Mouse (Mus musculus): ENCODE data around the gene Hba-a2. TPM values are rescaled to one million over a fixed set of nuclear protein-coding genes. Genes with fewer than 3 reads are reported as not detected.
"Not testable (repeated sequence)": the region's sequence is repeated elsewhere in the genome, so short reads cannot be mapped to it uniquely, and the experiment has no call there.

Hba-a2 gene
- polyA plus RNA-seq, 1 experiment = 2,488 TPM

DNA sequence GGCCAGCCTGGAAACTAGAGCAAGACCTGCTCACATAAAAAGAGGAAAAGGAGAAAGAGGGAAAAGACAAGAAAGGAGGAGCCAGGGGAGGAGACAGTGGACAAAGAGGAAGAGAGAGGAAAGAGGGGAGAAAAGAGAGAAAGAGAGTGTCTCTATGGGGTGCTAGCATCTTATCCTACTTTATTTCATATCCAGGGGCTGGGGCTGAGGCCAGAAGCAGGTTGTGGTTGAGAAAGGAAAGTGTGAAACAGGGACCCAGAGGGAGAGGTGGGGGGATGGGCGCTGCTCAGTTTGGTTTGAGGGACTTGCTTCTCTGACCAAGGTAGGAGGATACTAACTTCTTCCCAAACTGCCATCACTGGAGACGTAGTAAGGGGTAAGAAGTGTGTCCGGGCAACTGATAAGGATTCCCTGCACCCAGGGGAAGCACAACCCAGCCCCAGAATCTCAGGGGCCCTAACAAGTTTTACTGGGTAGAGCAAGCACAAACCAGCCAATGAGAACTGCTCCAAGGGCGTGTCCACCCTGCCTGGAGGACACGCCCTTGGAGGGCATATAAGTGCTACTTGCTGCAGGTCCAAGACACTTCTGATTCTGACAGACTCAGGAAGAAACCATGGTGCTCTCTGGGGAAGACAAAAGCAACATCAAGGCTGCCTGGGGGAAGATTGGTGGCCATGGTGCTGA lies 13.1 kb upstream of the Hba-a2 start, which contains the start of gene Hba-a1:
TSS of gene Hba-a1 (plus strand) at position 421 of the 687 bp plus-strand sequence.
- not testable (repeated sequence) for DNase-seq (ENCODE audit: low read depth)

DNA sequence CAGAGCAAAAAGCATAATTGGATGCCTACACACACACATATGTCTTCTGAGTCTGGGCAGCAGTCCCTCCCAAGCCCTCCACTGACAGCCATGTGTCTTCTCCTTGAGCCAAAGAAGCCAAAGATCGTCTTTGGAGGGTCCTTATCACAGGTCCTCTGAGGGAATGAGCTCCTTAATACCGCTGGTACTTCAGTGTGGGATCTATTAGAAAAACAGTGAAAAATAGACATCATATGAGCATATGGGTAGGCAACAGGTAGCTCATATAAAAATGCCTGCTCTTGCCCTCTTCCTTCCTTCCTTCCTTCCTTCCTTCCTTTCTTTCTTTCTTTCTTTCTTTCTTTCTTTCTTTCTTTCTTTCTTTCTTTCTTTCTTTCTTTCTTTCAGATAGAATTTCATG lies 11.7 kb upstream of the Hba-a2 start:
- not testable (repeated sequence) for DNase-seq (ENCODE audit: low read depth)

DNA sequence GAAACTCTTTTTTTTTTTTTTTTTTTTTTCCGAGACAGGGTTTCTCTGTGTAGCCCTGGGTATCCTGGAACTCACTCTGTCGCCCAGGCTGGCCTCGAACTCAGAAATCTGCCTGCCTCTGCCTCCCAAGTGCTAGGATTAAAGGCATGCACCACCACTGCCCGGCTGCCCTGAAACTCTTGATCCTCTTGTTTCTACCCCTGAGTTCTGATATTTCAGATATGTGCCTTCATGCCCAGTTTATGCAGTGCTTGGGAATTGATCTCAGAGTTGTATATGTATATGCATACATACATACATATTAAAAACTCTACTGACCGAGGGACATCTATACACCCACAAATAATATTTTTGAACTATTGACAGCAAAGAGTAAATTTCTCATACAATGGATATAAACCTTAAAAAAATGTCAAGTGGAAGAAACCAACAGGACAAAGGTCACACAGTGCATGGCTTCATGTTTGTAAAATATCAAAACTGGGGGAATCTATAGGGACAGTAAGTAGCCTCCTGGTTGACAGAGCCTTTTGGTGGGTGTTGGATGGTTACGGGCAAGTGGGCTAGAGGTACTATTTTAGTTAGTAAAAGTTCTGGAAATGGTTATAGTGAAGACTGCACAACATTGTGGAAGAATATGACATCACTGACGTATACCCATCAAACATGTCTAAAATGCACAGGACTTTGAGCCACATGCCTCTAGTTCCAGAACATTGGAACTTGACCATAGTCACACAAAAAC lies 11.1 kb upstream of the Hba-a2 start:
- DNase-seq (ENCODE audit: low read depth) = no peak

DNA sequence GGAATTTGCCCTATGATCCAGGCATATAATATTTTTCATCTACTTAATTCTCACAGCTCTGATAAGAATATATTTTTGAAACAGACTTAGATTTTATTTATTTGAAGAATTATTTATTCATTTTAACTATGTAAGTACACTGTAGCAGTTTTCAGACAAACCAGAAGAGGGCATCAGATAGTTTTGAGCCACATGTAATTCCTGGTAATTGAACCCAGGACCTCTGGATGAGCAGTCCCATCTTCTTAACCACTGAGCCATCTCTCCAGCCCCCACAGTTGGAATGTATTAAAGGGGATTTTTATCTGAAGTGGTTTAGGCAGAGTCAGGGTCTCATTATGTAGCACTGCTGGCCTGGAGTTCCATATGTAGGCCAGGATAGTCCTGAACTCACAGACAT lies 10.4 kb upstream of the Hba-a2 start:
- not testable (repeated sequence) for DNase-seq (ENCODE audit: low read depth)

DNA sequence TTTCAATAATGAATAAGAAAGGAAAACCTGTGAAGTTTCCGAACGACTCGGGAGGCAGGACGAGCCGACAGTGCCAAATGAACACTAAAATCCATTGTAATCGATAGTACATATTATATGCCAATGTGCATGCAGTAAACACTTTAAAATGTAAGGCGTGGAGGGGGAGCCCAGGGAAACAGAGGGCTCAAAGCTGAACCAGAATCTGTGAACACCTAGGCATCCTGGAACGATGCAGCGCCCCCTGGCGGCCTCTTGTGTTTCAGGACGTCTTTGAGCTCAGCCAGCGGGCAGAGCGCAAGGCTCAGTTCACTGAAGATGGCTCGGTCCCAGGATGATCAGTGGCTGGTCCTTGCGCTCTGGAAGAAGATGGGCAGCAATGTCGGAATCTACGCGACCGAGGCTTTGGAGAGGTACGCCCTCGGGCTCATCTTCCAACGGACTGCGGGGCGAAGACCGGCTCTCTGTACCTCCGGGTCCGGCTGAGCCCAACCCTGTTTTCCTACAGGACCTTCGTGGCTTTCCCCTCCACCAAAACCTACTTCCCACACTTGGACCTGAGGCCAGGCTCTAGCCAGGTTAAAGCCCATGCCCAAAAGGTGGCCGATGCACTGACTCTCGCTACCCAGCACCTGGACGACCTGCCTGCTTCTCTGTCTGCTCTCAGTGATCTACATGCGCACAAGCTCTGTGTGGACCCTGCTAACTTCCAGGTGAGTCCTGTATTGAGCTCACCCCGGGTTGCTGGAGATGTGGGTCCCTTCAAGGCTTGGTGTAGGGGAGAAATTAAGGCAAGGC lies 9.4 kb upstream of the Hba-a2 start, which contains the start of gene Hbq1b:
TSS of gene Hbq1b (plus strand) at position 271 of the 798 bp plus-strand sequence.
- not testable (repeated sequence) for DNase-seq (ENCODE audit: low read depth)

DNA sequence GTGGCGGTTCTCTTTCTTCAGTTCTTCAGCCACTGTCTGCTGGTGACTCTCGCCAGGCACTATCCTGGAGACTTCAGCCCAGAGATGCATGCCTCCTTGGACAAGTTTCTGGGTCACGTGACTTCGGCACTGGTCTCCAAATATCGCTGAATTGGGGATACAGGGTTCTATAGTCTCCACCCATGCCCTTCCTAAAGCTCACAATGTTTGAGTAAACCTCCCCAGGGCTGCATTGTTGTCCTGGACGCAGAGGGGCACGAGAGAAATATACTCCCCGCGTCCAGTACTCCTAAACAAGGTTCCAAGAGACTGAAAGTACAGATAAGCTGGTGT lies 8.8 kb upstream of the Hba-a2 start:
- no peak for DNase-seq (ENCODE audit: low read depth)

DNA sequence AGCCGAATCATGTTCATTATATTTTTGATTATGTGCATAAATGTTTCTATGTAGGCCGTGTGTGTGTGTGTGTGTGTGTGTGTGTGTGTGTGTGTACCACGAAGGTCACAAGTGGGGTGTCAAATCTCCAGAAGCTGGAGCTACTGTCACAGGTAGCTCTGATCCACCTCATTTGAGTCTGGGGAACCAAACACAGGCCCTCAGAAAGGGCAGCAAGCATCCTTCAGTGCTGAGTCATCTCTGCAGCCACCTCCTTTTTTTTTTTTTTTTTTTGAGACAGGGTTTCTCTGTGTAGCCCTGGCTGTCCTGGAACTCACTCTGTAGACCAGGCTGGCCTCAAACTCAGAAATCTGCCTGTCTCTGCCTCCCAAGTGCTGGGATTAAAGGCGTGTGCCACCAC lies 3.5 kb upstream of the Hba-a2 start:
- DNase-seq (ENCODE audit: low read depth) = not testable (repeated sequence)

DNA sequence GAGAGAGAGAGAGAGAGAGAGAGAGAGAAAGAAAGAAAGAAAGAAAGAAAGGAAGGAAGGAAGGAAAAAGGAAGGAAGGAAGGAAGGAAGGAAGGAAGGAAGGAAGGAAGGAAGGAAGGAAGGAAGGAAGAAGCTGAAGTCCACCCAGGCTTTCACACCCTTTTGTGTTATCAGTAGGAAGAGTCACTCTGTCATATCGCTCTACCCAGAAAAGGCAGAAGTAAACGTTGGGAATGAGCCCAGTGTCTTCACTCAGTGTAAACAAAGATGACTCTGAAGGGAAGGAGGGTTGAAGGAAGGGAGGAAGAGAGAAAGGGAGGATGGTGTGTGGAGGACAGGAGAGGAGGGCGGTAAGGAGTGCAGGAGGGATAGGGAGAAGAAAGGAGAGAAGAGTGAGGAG lies 2.8 kb upstream of the Hba-a2 start:
- DNase-seq (ENCODE audit: low read depth) = not testable (repeated sequence)

DNA sequence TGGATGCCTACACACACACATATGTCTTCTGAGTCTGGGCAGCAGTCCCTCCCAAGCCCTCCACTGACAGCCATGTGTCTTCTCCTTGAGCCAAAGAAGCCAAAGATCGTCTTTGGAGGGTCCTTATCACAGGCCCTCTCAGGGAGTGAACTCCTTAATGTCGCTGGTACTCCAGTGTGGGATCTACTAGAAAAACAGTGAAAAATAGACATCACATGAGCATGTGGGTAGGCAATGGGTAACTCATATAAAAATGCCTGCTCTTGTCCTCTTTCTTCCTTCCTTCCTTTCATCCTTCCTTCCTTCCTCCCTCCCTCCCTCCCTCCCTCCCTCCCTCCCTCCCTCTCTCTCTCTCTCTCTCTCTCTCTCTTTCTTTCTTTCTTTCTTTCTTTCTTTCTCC lies 1.1 kb downstream of the Hba-a2 start:
- DNase-seq (ENCODE audit: low read depth) = not testable (repeated sequence)

DNA sequence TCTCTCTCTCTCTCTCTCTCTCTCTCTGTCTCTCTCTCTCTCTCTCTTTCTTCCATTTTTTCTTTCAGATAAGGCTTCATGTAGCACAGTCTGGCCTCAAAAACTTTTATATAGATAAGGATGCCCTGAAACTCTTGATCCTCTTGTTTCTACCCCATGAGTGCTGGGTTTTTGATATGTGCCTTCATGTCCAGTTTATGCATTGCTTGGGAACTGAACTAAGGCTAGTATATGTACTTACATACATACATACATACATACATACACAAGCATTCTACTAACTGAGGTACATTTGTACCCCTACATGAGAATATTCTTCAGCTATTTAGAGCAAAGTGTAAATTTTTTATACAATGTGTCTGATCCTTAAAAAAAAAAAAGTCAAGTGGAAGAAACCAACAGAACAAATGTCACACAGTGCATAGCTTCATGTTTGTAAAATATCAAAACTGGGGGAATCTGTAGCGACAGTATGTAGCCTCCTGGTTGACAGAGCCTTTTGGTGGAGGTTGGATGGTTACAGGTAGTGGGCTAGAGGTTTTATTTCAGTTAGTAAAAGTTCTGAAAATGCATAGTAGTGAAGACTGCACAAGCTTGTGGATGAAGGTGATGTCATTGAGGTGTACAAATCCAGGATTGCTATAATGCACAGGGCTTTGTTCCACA lies 1.7 kb downstream of the Hba-a2 start:
- DNase-seq (ENCODE audit: low read depth) = no peak

DNA sequence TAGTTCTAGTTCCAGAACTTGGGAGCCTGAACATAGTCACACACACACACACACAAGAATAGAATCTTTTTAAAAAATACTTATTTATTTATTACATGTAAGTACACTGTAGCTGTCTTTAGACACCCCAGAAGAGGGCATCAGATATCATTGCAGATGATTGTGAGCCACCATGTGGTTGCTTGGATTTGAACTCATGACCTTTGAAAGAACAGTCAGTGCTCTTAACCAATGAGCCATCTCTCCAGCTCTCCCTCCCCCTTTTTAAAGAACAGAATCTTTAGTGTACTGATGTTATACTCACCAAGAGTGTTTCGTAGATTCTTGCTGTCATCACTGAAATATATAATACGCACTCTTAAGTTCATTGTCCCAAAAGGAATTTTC lies 2.2 kb downstream of the Hba-a2 start:
- DNase-seq (ENCODE audit: low read depth) = no peak

DNA sequence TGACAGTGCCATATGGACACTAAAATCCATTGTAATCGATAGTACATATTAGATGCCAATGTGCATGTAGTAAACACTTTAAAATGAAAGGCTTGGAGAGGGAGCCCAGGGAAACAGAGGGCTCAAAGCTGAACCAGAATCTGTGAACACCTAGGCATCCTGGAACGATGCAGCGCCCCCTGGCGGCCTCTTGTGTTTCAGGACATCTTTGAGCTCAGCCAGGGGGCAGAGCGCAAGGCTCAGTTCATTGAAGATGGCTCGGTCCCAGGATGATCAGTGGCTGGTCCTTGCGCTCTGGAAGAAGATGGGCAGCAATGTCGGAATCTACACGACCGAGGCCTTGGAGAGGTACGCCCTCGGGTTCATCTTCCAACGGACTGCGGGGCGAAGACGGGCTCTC lies 3.6 kb downstream of the Hba-a2 start, which contains the start of gene Hbq1a:
TSS of gene Hbq1a (plus strand) at position 205 of the 400 bp plus-strand sequence.
- DNase-seq (ENCODE audit: low read depth) = not testable (repeated sequence)

DNA sequence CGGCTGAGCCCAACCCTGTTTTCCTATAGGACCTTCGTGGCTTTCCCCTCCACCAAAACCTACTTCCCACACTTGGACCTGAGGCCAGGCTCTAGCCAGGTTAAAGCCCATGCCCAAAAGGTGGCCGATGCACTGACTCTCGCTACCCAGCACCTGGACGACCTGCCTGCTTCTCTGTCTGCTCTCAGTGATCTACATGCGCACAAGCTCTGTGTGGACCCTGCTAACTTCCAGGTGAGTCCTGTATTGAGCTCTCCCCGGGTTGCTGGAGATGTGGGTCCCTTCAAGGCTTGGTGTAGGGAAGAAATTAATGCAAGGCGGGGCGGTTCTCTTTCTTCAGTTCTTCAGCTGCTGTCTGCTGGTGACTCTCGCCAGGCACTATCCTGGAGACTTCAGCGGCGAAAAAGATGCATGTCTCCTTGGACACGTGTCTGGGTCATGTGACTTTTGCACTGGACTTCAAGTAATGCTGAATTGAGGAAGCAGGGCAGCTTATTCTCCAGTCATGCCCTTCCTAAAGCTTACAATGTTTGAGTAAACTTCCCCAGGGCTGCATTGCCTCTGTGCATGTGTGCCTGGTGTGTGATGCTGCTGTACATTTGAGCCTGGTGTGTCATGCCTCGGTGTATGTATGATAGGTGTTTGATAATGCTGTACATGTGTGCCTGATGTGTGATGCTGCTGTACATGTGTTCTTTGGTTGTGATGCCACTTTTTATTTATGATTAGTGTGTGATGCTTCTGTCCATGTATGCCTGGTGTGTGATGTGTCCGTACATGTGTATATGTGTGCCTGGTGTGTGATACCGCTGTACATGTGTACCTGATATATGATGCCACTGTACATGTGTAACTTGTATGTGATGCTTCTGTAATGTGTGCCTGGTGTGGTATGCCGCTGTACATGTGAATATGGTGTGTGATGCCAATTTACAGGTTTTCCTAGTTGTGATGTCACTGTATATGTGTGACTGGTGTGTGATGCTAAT lies 4.3 kb downstream of the Hba-a2 start:
- DNase-seq (ENCODE audit: low read depth) = no peak

DNA sequence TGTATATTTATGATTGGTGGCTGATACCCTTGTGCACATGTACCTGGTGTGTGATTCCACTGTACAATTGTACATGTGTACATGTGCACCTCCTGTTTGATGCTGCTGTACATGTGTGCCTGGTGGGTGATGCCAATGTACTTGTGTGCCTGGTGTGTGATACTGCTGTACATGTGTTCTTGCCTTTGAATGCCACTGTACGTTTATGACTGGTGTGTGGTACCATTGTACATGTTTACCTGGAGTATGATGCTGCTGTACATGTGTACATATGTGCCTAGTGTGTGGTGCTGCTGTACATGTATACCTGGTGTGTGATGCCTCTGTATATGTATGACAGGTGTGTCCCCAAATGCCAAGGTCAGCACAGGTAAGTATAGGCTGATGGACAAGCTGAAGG lies 5.2 kb downstream of the Hba-a2 start:
- no peak for DNase-seq (ENCODE audit: low read depth)

DNA sequence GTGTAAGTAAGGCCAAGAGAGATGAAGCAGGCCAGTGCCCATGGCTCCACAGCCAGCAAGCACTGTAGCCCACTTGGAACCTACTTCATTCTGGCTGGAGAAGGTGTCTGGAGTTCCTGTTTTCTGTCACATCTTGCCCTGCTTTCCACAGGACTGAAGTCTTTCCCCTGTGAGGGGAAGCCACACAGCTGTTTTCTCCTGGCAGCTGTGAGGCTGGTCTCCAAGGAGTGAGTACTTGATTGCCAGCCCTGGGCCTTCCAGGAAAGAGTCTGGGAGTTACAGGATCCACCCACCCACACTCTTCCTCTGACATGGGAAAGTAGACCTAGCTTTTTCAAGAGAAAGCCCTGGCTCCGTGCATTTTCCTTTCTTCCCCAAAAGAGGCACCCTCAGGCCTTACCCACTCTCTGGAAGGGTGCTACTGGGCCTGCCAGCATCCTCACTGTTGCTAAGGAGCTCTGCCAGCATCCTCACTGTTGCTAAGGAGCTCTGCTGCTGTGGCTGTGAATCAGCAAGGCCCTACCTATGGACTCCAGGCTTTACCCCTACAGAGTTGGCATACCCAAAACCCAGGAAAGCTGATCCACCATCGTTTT lies 6.6 kb downstream of the Hba-a2 start:
- no peak for DNase-seq (ENCODE audit: low read depth)

DNA sequence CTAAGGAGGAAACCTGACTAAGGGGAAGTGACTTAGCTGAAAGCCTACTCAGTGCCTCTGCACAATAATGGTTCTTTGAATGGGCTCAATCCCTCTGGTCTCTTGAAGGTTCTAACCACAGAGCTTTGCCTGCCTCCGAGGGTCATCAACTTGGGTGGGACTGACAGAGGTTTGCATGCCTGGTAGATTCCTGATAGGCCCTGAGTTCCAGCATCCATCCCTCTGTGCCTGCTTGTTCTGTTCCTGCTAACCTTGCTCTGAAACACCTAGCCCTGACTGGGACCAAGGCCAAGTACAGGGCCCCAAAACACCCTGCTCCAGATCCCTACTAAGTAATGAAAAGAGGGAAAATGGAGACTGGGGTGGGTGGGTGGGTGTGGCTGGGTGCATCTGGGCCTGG lies 7.2 kb downstream of the Hba-a2 start:
- DNase-seq (ENCODE audit: low read depth) = no peak

DNA sequence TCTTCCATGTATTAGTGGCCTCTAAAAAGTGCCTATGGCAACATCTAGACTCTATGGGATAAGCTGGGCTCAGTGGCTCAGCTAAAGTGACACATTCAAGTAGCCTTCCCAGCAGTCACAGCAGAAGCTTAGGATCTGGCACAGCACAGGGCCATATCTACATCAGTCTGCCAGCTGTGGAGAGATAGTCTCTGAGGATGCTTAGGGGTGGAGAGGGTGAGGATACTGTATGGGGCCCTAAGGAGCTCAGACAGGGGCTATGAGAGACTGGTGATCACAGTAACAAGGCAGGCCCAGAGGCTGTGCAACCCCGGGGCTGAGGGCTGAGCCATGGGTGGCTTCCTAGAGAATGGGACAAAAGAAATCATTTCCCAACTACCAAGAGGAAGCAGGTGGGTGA lies 10.7 kb downstream of the Hba-a2 start:
- DNase-seq (ENCODE audit: low read depth) = no peak

DNA sequence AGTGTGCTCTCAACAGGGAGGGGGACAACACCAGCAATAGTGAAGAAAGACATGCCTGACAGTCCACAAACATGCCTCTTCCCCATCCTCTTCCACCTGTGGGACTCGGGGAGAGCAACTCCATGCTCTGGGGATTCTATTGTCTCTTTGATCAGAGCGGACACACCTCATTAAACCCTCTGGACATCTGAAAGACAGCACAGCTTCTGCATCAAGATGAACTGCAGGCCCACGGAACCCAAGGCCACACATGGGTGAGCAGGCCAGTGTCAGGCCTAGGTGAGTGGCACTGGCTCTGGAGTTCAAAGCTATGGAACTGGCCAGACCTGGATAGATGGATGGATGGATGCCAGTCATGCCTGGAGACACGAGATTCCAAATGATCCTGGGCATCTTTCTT lies 13.2 kb downstream of the Hba-a2 start:
- DNase-seq (ENCODE audit: low read depth) = no peak

DNA sequence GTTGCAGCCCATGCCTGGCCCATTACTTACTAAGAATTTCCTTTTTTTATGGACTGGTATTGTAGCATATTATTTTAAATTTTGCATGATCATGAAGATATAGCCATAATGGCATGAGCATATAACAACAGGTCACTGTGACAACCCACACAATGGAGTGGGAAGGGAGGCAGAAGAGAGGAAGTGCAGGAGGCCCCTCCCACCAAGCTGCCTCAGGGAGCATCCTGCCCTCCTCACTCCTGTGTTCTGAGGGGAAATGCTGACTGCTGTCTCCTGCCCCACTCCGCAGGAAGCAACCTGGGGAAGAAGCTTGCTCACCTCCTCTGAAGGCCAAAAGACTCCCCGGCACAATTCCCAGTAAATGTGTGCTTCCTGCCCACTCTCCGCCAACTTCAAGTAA lies 13.6 kb downstream of the Hba-a2 start:
- DNase-seq (ENCODE audit: low read depth) = no peak

DNA sequence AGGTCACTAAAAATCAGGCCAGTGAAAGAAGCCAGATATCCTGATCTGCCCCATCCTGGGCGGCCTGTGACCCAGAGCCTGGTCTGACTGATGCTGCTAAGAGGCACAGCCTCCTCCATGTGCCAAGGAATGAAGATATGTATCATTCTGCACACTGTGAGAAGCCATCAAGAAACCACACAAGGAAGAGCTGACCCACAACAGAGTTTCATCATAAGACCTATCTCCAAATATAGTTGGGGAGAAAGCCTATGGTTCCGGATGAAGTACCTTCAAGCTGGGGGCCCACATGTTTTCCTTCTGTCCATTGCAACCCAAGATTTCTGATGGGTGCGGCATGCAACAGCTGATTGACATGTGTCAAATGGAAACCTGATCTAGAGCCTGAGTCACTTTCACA lies 19.7 kb downstream of the Hba-a2 start:
- DNase-seq (ENCODE audit: low read depth) = no peak

Measured in gonadal fat pad, adult 2 months (tissue).